In genomic region chr15:83518215-83519048, GRCm38 (mm10) we compare ENCODE assay signal across 1 mouse cellular context.
TF ChIP-seq lines count a peak whose summit lies in the region.

No protein-coding gene starts in this region.

TF ChIP-seq in MEL, 35 proteins besides CTCF, POLR2A, EP300 and RAD21:
- TF ChIP-seq MEF2A (IDR thresholded peaks at IDR 0.05; ENCODE audit: extremely low read depth, insufficient replicate concordance, low read depth, low read length, poor library complexity, severe bottlenecking): no peak
- TF ChIP-seq SIN3A (IDR thresholded peaks at IDR 0.05; ENCODE audit: low read length): peak; percentile 50; the same call in 1 of the 2 replicates
- TF ChIP-seq NELFE (IDR thresholded peaks at IDR 0.05; ENCODE audit: low read depth, low read length): no peak
- TF ChIP-seq POLR2AphosphoS2 (IDR thresholded peaks at IDR 0.05; ENCODE audit: low read length): no peak
- TF ChIP-seq ZC3H11A (IDR thresholded peaks at IDR 0.05; ENCODE audit: low read depth, low read length): peak; percentile 88
- no peak for TF ChIP-seq RCOR1 (IDR thresholded peaks at IDR 0.05; ENCODE audit: low read depth, low read length)
- TF ChIP-seq JUND (IDR thresholded peaks at IDR 0.05; ENCODE audit: low read depth, low read length): no peak
- TF ChIP-seq USF1 (IDR thresholded peaks at IDR 0.05; ENCODE audit: low read depth, low read length): no peak
- TF ChIP-seq ETS1 (IDR thresholded peaks at IDR 0.05; ENCODE audit: low read depth, low read length): no peak
- TF ChIP-seq E2F4 (IDR thresholded peaks at IDR 0.05; ENCODE audit: borderline replicate concordance, low read depth, low read length): no peak
- TF ChIP-seq TBP (IDR thresholded peaks at IDR 0.05; ENCODE audit: low read depth, low read length): no peak
- no peak for TF ChIP-seq KAT2A (conservative IDR thresholded peaks at IDR 0.05; ENCODE audit: low read depth, low read length)
- TF ChIP-seq MYC (IDR thresholded peaks at IDR 0.05; ENCODE audit: low read depth, low read length): no peak
- peak; percentile 84; the same call in 1 of the 2 replicates for TF ChIP-seq MAZ (IDR thresholded peaks at IDR 0.05; ENCODE audit: low read depth, low read length)
- TF ChIP-seq CHD2 (IDR thresholded peaks at IDR 0.05; ENCODE audit: low read length): peak; percentile 34; the same call in 1 of the 2 replicates
- peak; percentile 87 for TF ChIP-seq SMC3 (IDR thresholded peaks at IDR 0.05; ENCODE audit: low read depth, low read length)
- no peak for TF ChIP-seq ZKSCAN1 (IDR thresholded peaks at IDR 0.05; ENCODE audit: low read depth, low read length)
- no peak for TF ChIP-seq NRF1 (IDR thresholded peaks at IDR 0.05; ENCODE audit: insufficient read depth, low read depth, low read length, poor library complexity, severe bottlenecking)
- TF ChIP-seq ZMIZ1 (IDR thresholded peaks at IDR 0.05; ENCODE audit: low read depth, low read length): no peak
- no peak for TF ChIP-seq TAL1 (IDR thresholded peaks at IDR 0.05; ENCODE audit: low read length)
- no peak for TF ChIP-seq TCF12 (IDR thresholded peaks at IDR 0.05; ENCODE audit: low read depth, low read length)
- TF ChIP-seq GABPA (IDR thresholded peaks at IDR 0.05; ENCODE audit: low read depth, low read length): no peak
- TF ChIP-seq BHLHE40 (IDR thresholded peaks at IDR 0.05; ENCODE audit: borderline replicate concordance, low read depth, low read length): peak; percentile 43; the same call in 1 of the 2 replicates
- no peak for TF ChIP-seq GATA1 (IDR thresholded peaks at IDR 0.05; ENCODE audit: low read depth, low read length)
- TF ChIP-seq MXI1 (IDR thresholded peaks at IDR 0.05; ENCODE audit: low read depth, low read length): no peak
- TF ChIP-seq ZNF384 (IDR thresholded peaks at IDR 0.05; ENCODE audit: low read depth, low read length): no peak
